Mouse (Mus musculus) CH12.LX (cell line): Measurements from ENCODE around the gene Tln2.
A peak's percentile ranks its signal among the peaks of the same experiment; 100 is the strongest.

Source experiments
- CTCF ChIP-seq, 2 experiments: IDR thresholded peaks in 1 of 2; conservative IDR thresholded peaks in 1 of 2; 2 replicates each; pipeline ENCODE4 v1.5.1; 2011 to 2012; ENCODE audit warnings: low read depth in 2 of 2, low read length in 2 of 2, improper control_type of control experiment in 1 of 2, inconsistent platforms in 1 of 2, mild to moderate bottlenecking in 1 of 2, moderate library complexity in 1 of 2
- ELF1 ChIP-seq: IDR thresholded peaks from 2 replicates; pipeline ENCODE4 v1.6.1; 2014; ENCODE audit warnings: low read depth, mild to moderate bottlenecking, inconsistent platforms, low read length, improper control_type of control experiment
- KAT2A ChIP-seq: IDR thresholded peaks from 2 replicates; pipeline ENCODE4 v1.6.1; 2012; ENCODE audit warnings: low read length, improper control_type of control experiment, inconsistent platforms; ENCODE audit not compliant: insufficient replicate concordance
- POLR2A ChIP-seq: IDR thresholded peaks from 2 replicates; pipeline ENCODE4 v1.6.1; 2011; ENCODE audit warnings: low read depth, mild to moderate bottlenecking, improper control_type of control experiment, low read length
- RAD21 ChIP-seq: IDR thresholded peaks from 2 replicates; pipeline ENCODE4 v1.6.1; 2011; ENCODE audit warnings: low read depth, mild to moderate bottlenecking, low read length, improper control_type of control experiment, moderate library complexity
- RCOR1 ChIP-seq: conservative IDR thresholded peaks from 2 replicates; pipeline ENCODE4 v1.6.1; 2012; ENCODE audit warnings: low read depth, mild to moderate bottlenecking, inconsistent platforms, low read length, improper control_type of control experiment
- TCF12 ChIP-seq: IDR thresholded peaks from 2 replicates; pipeline ENCODE4 v1.6.1; 2014; ENCODE audit warnings: low read depth, mild to moderate bottlenecking, inconsistent platforms, low read length, improper control_type of control experiment
- UBTF ChIP-seq: IDR thresholded peaks from 2 replicates; pipeline ENCODE4 v1.6.1; 2012; ENCODE audit warnings: low read depth, mild to moderate bottlenecking, inconsistent platforms, low read length, improper control_type of control experiment, moderate library complexity

DNA sequence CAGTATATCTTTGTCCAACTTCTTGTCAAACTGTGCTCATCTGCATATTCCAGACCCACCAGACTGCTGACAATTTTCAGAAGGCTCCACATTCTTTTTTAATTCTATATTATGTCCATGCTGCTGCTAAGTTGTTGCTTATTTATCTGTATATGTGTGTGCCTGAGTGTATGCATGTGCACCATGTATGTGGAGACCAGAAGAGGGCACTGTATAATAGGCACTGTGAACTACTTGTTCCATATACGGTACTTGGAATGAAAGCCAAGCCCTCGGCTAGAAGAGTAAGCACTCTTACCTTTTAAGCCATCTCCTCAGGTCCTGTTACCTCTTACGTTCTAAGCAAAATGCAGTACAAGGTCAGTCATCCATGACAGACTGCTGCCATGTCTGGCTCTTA lies 274.0 kb downstream of the Tln2 start:
- TF ChIP-seq RAD21: peak; percentile 12
- no peak for TF ChIP-seq RCOR1
- no peak for TF ChIP-seq ELF1
- TF ChIP-seq POLR2A: no peak
- TF ChIP-seq CTCF (conservative IDR thresholded peaks at IDR 0.05 in 1 of 2, IDR thresholded peaks at IDR 0.05 in 1 of 2; ENCODE audit: low read depth in 2 of 2, low read length in 2 of 2): peak in 1 of 2 experiments; percentile 24; a peak in 2 of 4 replicates
- TF ChIP-seq KAT2A: no peak
- TF ChIP-seq UBTF: no peak
- no peak for TF ChIP-seq TCF12
